Mouse (Mus musculus): ENCODE data around the gene Zfp846.

DNA sequence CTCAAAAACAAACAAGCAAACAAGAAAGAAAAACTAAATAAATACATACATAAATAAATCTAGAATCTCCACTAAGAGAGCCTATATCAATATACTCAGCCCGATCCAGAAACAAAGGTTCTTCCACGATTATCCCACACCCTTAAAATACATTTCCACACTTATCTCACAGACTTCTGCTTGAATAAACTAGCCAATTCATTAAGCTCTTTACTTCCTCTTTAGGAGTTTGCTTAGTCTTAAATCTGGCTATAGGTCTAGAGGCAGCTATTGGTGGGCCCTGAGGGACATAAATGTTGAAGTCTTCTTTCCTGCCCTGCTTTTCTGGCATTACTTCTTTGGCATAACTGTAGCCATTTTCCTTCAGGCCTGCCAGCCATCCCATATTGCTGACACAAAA, 50.2 kb downstream of the Zfp846 start:
- TF ChIP-seq FLI1 (IDR thresholded peaks at IDR 0.05; ENCODE audit: low read length) (no peak), GATA1 (IDR thresholded peaks at IDR 0.05; ENCODE audit: borderline replicate concordance, low read length) (no peak)
